Mouse (Mus musculus): ENCODE measurements around the gene Cdkn2aip.

DNA sequence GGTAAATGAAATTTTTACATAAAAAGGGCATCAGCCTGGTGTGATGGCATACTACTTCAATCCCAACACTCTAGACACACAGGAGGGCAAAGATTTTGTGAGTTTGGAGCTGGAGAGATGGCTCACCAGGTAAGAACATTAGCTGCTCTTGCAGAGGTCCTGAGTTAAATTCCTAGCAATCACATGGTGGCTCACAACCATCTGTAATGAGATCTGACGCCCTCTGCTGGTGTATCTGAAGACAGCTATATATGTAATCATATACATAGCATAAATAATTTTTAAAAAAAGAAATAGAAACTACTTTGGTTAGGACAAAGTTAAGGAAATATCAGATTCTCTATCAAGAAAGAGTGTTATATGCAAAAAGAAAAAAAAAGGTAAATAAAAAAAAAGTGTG lies 34.1 kb downstream of the Cdkn2aip start:
- TF ChIP-seq CTCF (IDR thresholded peaks at IDR 0.05; ENCODE audit: borderline replicate concordance, insufficient read depth, low read depth, low read length) (no peak), POLR2A (IDR thresholded peaks at IDR 0.05; ENCODE audit: borderline replicate concordance, insufficient read depth, low read length) (no peak)
